Comparison of ENCODE assay signal across 10 mouse cellular contexts in the genomic region with DNA sequence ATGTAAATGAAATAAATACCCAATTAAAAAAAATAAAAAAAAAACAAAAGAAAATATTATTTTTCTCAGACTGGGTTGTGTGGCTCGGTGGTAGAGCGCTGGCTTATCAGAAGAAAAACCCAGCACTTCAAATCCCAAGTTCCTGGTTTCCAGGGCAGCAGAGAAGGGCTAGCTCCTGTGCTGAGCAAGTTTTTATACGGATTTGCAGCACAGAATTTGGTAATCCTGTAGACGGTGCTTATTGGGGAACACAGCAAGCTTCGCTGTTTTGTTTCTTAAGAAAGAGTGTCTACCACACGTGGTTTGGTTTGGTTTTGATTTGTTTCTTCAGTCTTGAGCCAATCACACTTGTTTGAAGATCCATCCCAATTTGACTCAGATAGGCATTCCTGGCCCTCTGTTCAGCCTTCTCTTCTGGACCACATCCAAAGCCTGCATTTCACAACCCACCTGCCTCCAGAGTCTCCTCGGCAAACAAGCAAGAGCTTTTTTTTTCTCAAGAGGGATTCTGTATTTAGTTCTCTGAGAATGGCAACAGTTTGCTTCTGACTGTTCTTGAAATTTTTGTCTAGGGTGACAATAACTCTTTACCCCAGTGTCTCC. TPM values are rescaled to one million over a fixed set of nuclear protein-coding genes. Genes with fewer than 3 reads are reported as not detected.
DNase-seq lines count a peak whose midpoint lies in the region; ATAC-seq lines count a peak whose summit lies in the region.
"Had no signal": no experiment of that assay in that cellular context is flagged by ENCODE, and none has a peak within 500 bp of the region (broad histone marks: within the 10 kb centered on the region; RNA-seq: fewer than 3 reads in every experiment).

No protein-coding gene starts in this region.

- no peak for ATAC-seq in CD4-positive, CD25-positive, alpha-beta regulatory T cell, adult 4 months
- ATAC-seq: inflammation-experienced regulatory T-cells, adult 6 months had no signal

- peak; percentile 18 to 79 for DNase-seq in adrenal gland, adult (ENCODE audit: inconsistent age in 2 of 2, low spot score in 1 of 2)
- DNase-seq in adrenal gland, postnatal 4 days (ENCODE audit: low spot score in 2 of 2), result no peak
- peak; percentile 27 for DNase-seq in layer of hippocampus, adult 9-11 months
- DNase-seq in layer of hippocampus, postnatal 36 days, result no peak
- peak; percentile 31 for DNase-seq in adrenal gland, adult 8-10 months
- peak; percentile 58 for DNase-seq in lung, postnatal 10 days
- no peak for DNase-seq in natural killer cell, adult 2 months (ENCODE audit: low spot score in 2 of 2)
- DNase-seq: thymus, postnatal 4 days had no signal

RNA-seq across cellular contexts. Expression of a gene that starts 11.4 kb away (rescaled TPM):
- total RNA-seq in adrenal gland, postnatal 4 days (2021), result 10 to 100 TPM; 35.9 to 38.1 TPM
- total RNA-seq in layer of hippocampus, postnatal 36 days (2021), result 10 to 100 TPM; 19.8 TPM
- total RNA-seq in adrenal gland, adult 8-10 months (2022), result 10 to 100 TPM; 37.0 to 50.9 (median 46.2) TPM
- 10 to 100 TPM; 48.6 to 50.8 TPM for polyA plus RNA-seq in CD4-positive, CD25-positive, alpha-beta regulatory T cell, adult 4 months (2017; shearing (Covaris generic))

RNA-seq across cellular contexts. Expression of a gene that starts 53.6 kb away (rescaled TPM):
- total RNA-seq in adrenal gland, postnatal 4 days (2021), result 10 to 100 TPM; 71.9 to 76.9 TPM
- total RNA-seq in layer of hippocampus, postnatal 36 days (2021), result 1 to 10 TPM; 2.0 to 2.2 TPM
- 100 to 1,000 TPM in 1 of 4 experiments, 10 to 100 TPM in 3; 34.9 to 145 (median 79.1) TPM for total RNA-seq in adrenal gland, adult 8-10 months (2022)
- 10 to 100 TPM; 21.5 to 23.3 TPM for polyA plus RNA-seq in CD4-positive, CD25-positive, alpha-beta regulatory T cell, adult 4 months (2017; shearing (Covaris generic))

Comparison
In these comparisons a context has a peak if more than half of its experiments do, and no peak if none do; other contexts are left out.
1. DNase-seq: peak in adrenal gland, adult (2 of 2), layer of hippocampus, adult 9-11 months (single experiment), adrenal gland, adult 8-10 months (single experiment) and lung, postnatal 10 days (single experiment); none in adrenal gland, postnatal 4 days (0 of 2), layer of hippocampus, postnatal 36 days (0 of 2) and natural killer cell, adult 2 months (0 of 2).
2. RNA of a gene that starts 53.6 kb away (total RNA-seq): 34.9 to 145 TPM in adrenal gland, adult 8-10 months and 71.9 to 76.9 TPM in adrenal gland, postnatal 4 days; 2.0 to 2.2 TPM in layer of hippocampus, postnatal 36 days; every median in the first group is over 10 times any median in the second.